Mouse (Mus musculus) CH12.LX (cell line): ENCODE measurements around the gene Tasp1.

ENCODE experiments used
- CTCF ChIP-seq, 2 experiments: IDR thresholded peaks in 1 of 2; conservative IDR thresholded peaks in 1 of 2; 2 replicates each; pipeline ENCODE4 v1.5.1; 2011 to 2012; ENCODE audit warnings: low read depth in 2 of 2, low read length in 2 of 2, improper control_type of control experiment in 1 of 2, inconsistent platforms in 1 of 2, mild to moderate bottlenecking in 1 of 2, moderate library complexity in 1 of 2
- MAX ChIP-seq: IDR thresholded peaks from 2 replicates; pipeline ENCODE4 v1.6.1; 2011; ENCODE audit warnings: low read length, improper control_type of control experiment
- NRF1 ChIP-seq: IDR thresholded peaks from 2 replicates; pipeline ENCODE4 v1.6.1; 2014; ENCODE audit warnings: low read depth, mild to moderate bottlenecking, inconsistent platforms, low read length, improper control_type of control experiment, moderate library complexity
- POLR2A ChIP-seq: IDR thresholded peaks from 2 replicates; pipeline ENCODE4 v1.6.1; 2011; ENCODE audit warnings: low read depth, mild to moderate bottlenecking, improper control_type of control experiment, low read length
- RAD21 ChIP-seq: IDR thresholded peaks from 2 replicates; pipeline ENCODE4 v1.6.1; 2011; ENCODE audit warnings: low read depth, mild to moderate bottlenecking, low read length, improper control_type of control experiment, moderate library complexity
- SIN3A ChIP-seq: IDR thresholded peaks from 2 replicates; pipeline ENCODE4 v1.6.1; 2012; ENCODE audit warnings: low read length, improper control_type of control experiment, inconsistent platforms
- USF1 ChIP-seq: IDR thresholded peaks from 2 replicates; pipeline ENCODE4 v1.6.1; 2014; ENCODE audit warnings: low read depth, mild to moderate bottlenecking, inconsistent platforms, low read length, improper control_type of control experiment
- ZNF384 ChIP-seq: IDR thresholded peaks from 2 replicates; pipeline ENCODE4 v1.6.1; 2012; ENCODE audit warnings: low read depth, low read length, improper control_type of control experiment, inconsistent platforms

DNA sequence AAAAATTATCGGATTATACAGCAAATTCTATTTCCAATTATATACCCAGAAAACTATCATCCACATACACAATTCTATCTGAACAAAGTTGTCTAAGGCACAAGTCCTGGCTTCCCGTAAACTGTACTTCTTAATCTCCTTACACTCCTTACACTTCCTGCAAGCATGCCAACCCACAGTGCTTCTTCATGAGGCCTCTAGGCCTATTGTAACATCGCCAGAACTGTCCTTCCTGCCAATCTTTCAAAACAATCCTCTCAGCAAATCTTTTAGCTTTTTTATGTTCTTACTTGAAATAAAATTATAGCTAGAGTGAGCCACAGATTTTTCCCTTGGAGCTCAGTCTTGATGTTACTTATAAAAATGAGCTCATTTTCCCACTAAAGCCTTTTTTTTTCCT is 5.1 kb downstream of the Tasp1 start:
- no peak for TF ChIP-seq USF1
- TF ChIP-seq ZNF384 = no peak
- no peak for TF ChIP-seq CTCF (conservative IDR thresholded peaks at IDR 0.05 in 1 of 2, IDR thresholded peaks at IDR 0.05 in 1 of 2; ENCODE audit: low read depth in 2 of 2, low read length in 2 of 2)
- no peak for TF ChIP-seq MAX
- TF ChIP-seq RAD21 = no peak
- TF ChIP-seq POLR2A = no peak
- TF ChIP-seq NRF1 = no peak
- TF ChIP-seq SIN3A = no peak
